ENCODE assay signal across 21 mouse cellular contexts in the genomic region with DNA sequence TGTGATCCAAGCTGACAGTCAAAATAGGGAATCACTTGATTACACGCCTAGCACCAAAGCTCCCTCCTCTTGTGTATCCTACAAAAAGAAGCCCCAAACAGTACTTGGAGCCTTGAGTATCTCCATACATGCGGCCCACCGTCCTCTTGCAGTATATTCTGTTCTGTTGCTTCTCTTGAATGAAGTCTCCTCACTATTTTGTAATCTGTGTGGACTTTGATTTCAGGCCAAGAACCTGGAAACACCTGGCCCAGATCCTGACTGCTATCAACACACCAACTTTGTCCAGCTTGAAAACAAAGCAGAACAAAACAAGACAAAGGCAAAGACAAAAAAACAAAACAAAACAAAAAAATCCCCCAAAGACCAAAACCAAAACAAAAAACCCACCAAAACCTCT. TPM values are rescaled to one million over a fixed set of nuclear protein-coding genes. Genes with fewer than 3 reads are reported as not detected.
DNase-seq lines count a peak whose midpoint lies in the region; ATAC-seq and TF ChIP-seq lines count a peak whose summit lies in the region.
"Had no signal": no experiment of that assay in that cellular context is flagged by ENCODE, and none has a peak within 500 bp of the region (broad histone marks: within the 10 kb centered on the region; RNA-seq: fewer than 3 reads in every experiment).

No protein-coding gene starts in this region.

- no peak for TF ChIP-seq CTCF in CH12.LX (conservative IDR thresholded peaks at IDR 0.05 in 1 of 2, IDR thresholded peaks at IDR 0.05 in 1 of 2; ENCODE audit: low read depth in 2 of 2, low read length in 2 of 2)

- no peaks in the 10 kb centered on the region for H3K79me2 ChIP-seq in CH12.LX (replicated peaks; ENCODE audit: control insufficient read depth, extremely low read depth, insufficient read depth, poor library complexity, severe bottlenecking)

- no peak overlapping the region for H3K9ac ChIP-seq in heart, embryonic 11.5 days (ENCODE audit: low read depth, low read length)
- no peak overlapping the region for H3K9ac ChIP-seq in CH12.LX (ENCODE audit: insufficient read depth, low read depth)
- H3K9ac ChIP-seq in heart, embryonic 13.5 days = no peak overlapping the region
- no peak overlapping the region for H3K9ac ChIP-seq in midbrain, embryonic 13.5 days (replicated peaks)
- H3K9ac ChIP-seq in forebrain, embryonic 12.5 days = no peak overlapping the region
- no peak overlapping the region for H3K9ac ChIP-seq in midbrain, embryonic 15.5 days
- H3K9ac ChIP-seq: forebrain, postnatal 0 days; hindbrain, embryonic 12.5 days; kidney, embryonic 15.5 days; liver, embryonic 15.5 days; lung, embryonic 15.5 days; midbrain, embryonic 12.5 days had no signal

- no peak for TF ChIP-seq POLR2A in CH12.LX (IDR thresholded peaks at IDR 0.05; ENCODE audit: low read depth, low read length)

- TF ChIP-seq RAD21 in CH12.LX (IDR thresholded peaks at IDR 0.05; ENCODE audit: low read depth, low read length) = no peak

- no peaks in the 10 kb centered on the region for H3K36me3 ChIP-seq in heart, embryonic 11.5 days (ENCODE audit: control insufficient read depth, insufficient read depth, low read length)
- H3K36me3 ChIP-seq in CH12.LX (replicated peaks in 1 of 2; ENCODE audit: control insufficient read depth in 1 of 2, insufficient read depth in 1 of 2, low read length in 1 of 2) = no peaks in the 10 kb centered on the region
- no peaks in the 10 kb centered on the region for H3K36me3 ChIP-seq in heart, embryonic 13.5 days
- H3K36me3 ChIP-seq in midbrain, embryonic 13.5 days = no peaks in the 10 kb centered on the region
- H3K36me3 ChIP-seq in forebrain, embryonic 12.5 days (replicated peaks) = no peaks in the 10 kb centered on the region
- no peaks in the 10 kb centered on the region for H3K36me3 ChIP-seq in midbrain, embryonic 15.5 days (replicated peaks)
- H3K36me3 ChIP-seq: forebrain, embryonic 10.5 days; hindbrain, embryonic 12.5 days; kidney, embryonic 15.5 days; liver, embryonic 15.5 days; lung, embryonic 15.5 days; midbrain, embryonic 12.5 days had no signal

- no peaks in the 10 kb centered on the region for H3K9me3 ChIP-seq in heart, embryonic 11.5 days (replicated peaks; ENCODE audit: control insufficient read depth, low read length)
- no peaks in the 10 kb centered on the region for H3K9me3 ChIP-seq in CH12.LX (replicated peaks; ENCODE audit: low read length)
- H3K9me3 ChIP-seq in heart, embryonic 13.5 days = no peaks in the 10 kb centered on the region
- H3K9me3 ChIP-seq in midbrain, embryonic 13.5 days = no peaks in the 10 kb centered on the region
- H3K9me3 ChIP-seq in forebrain, embryonic 12.5 days = no peaks in the 10 kb centered on the region
- H3K9me3 ChIP-seq in midbrain, embryonic 15.5 days = no peaks in the 10 kb centered on the region
- H3K9me3 ChIP-seq: forebrain, embryonic 10.5 days; hindbrain, embryonic 12.5 days; kidney, embryonic 15.5 days; liver, embryonic 15.5 days; lung, embryonic 15.5 days; midbrain, embryonic 12.5 days had no signal

- 0 out of 2 replicates have a peak, but pooled peaks cover 3% of the 10 kb centered on the region for H3K4me1 ChIP-seq in heart, embryonic 11.5 days (ENCODE audit: control insufficient read depth, insufficient read depth, low read length)
- H3K4me1 ChIP-seq in CH12.LX (ENCODE audit: control insufficient read depth in 1 of 2, insufficient read depth in 2 of 2) = peaks cover 4 to 15% of the 10 kb centered on the region in 2 experiments; a peak in 3 of 4 replicates
- peaks cover 15% of the 10 kb centered on the region for H3K4me1 ChIP-seq in heart, embryonic 13.5 days
- no peaks in the 10 kb centered on the region for H3K4me1 ChIP-seq in midbrain, embryonic 13.5 days (replicated peaks)
- H3K4me1 ChIP-seq in forebrain, embryonic 12.5 days = no peaks in the 10 kb centered on the region
- no peaks in the 10 kb centered on the region for H3K4me1 ChIP-seq in midbrain, embryonic 15.5 days
- H3K4me1 ChIP-seq: forebrain, embryonic 10.5 days; hindbrain, embryonic 12.5 days; midbrain, embryonic 12.5 days had no signal

- dilution Hi-C loops in CH12.LX (cut with MboI; ENCODE audit: extremely low pct_ligation_motif_present, extremely low pct_unique_long_range_greater_than_20kb, low sequenced_read_pairs) = no loop called here

- no peak overlapping the region for H3K4me3 ChIP-seq in heart, embryonic 11.5 days (ENCODE audit: low read depth, low read length)
- no peak overlapping the region for H3K4me3 ChIP-seq in CH12.LX (replicated peaks in 1 of 3; ENCODE audit: low read depth in 2 of 3, low read length in 2 of 3, poor library complexity in 1 of 3)
- no peak overlapping the region for H3K4me3 ChIP-seq in heart, embryonic 13.5 days
- no peak overlapping the region for H3K4me3 ChIP-seq in midbrain, embryonic 13.5 days (replicated peaks)
- H3K4me3 ChIP-seq in forebrain, embryonic 12.5 days (replicated peaks) = no peak overlapping the region
- H3K4me3 ChIP-seq in midbrain, embryonic 15.5 days = no peak overlapping the region
- H3K4me3 ChIP-seq: forebrain, embryonic 10.5 days; hindbrain, embryonic 12.5 days; kidney, embryonic 15.5 days; liver, embryonic 15.5 days; lung, embryonic 15.5 days; midbrain, embryonic 12.5 days had no signal

- no peak overlapping the region; the same call in 1 of the 2 replicates for H3K27ac ChIP-seq in heart, embryonic 11.5 days (ENCODE audit: low read depth, low read length)
- no peak overlapping the region for H3K27ac ChIP-seq in CH12.LX (ENCODE audit: insufficient read depth, low read depth)
- peak overlapping the region; percentile 82 for H3K27ac ChIP-seq in heart, embryonic 13.5 days (replicated peaks)
- H3K27ac ChIP-seq in midbrain, embryonic 13.5 days = no peak overlapping the region
- H3K27ac ChIP-seq in forebrain, embryonic 12.5 days = no peak overlapping the region
- H3K27ac ChIP-seq in midbrain, embryonic 15.5 days = no peak overlapping the region
- H3K27ac ChIP-seq: forebrain, embryonic 10.5 days; hindbrain, embryonic 12.5 days; kidney, embryonic 15.5 days; liver, embryonic 15.5 days; lung, embryonic 15.5 days; midbrain, embryonic 12.5 days had no signal

- WGBS in heart, embryonic 11.5 days (ENCODE audit: insufficient replicate concordance) = 83% methylated on average over 3 of the region's 3 CpGs
- 78% methylated on average over 3 of the region's 3 CpGs for WGBS in heart, embryonic 13.5 days
- WGBS in midbrain, embryonic 13.5 days = 89% methylated on average over 3 of the region's 3 CpGs
- 94% methylated on average over 3 of the region's 3 CpGs for WGBS in forebrain, embryonic 12.5 days
- 87% methylated on average over 3 of the region's 3 CpGs for WGBS in midbrain, embryonic 15.5 days

- no peak for ATAC-seq in heart, embryonic 11.5 days (replicated peaks; ENCODE audit: insufficient number of reproducible peaks, low FRiP score, low TSS enrichment)
- ATAC-seq in heart, embryonic 13.5 days (ENCODE audit: extremely low read depth, insufficient number of reproducible peaks, low FRiP score, low TSS enrichment) = no peak
- no peak for ATAC-seq in midbrain, embryonic 13.5 days
- ATAC-seq in forebrain, embryonic 12.5 days (ENCODE audit: low FRiP score) = no peak
- ATAC-seq in midbrain, embryonic 15.5 days (replicated peaks) = no peak
- ATAC-seq: forebrain, postnatal 0 days; intestine, postnatal 0 days had no signal

- DNase-seq in heart, adult 11 months = peak; percentile 86
- no peak for DNase-seq in CH12.LX (ENCODE audit: extremely low read depth)
- DNase-seq in heart, postnatal 14 days = peak; percentile 23 to 58
- DNase-seq: cerebellum, adult 11 months; cerebellum, postnatal 14 days; forebrain, postnatal 0 days; gastrocnemius, postnatal 36 days; right cerebral cortex, postnatal 25 days; spleen, adult 18-20 months had no signal

- H3K4me2 ChIP-seq in heart, embryonic 11.5 days = no peak overlapping the region
- peak overlapping the region; percentile 78; the same call in 1 of the 2 replicates for H3K4me2 ChIP-seq in CH12.LX (ENCODE audit: insufficient read depth, low read depth, poor library complexity, severe bottlenecking)
- H3K4me2 ChIP-seq in heart, embryonic 13.5 days = peak overlapping the region; percentile 58
- no peak overlapping the region for H3K4me2 ChIP-seq in midbrain, embryonic 13.5 days (replicated peaks)
- H3K4me2 ChIP-seq in forebrain, embryonic 12.5 days = no peak overlapping the region
- no peak overlapping the region for H3K4me2 ChIP-seq in midbrain, embryonic 15.5 days
- H3K4me2 ChIP-seq: hindbrain, embryonic 12.5 days; kidney, embryonic 15.5 days; liver, embryonic 15.5 days; lung, embryonic 15.5 days; midbrain, embryonic 12.5 days had no signal

- no peaks in the 10 kb centered on the region for H3K27me3 ChIP-seq in heart, embryonic 11.5 days (ENCODE audit: control insufficient read depth, insufficient read depth, low read length)
- no peaks in the 10 kb centered on the region for H3K27me3 ChIP-seq in CH12.LX (replicated peaks)
- no peaks in the 10 kb centered on the region for H3K27me3 ChIP-seq in heart, embryonic 13.5 days (replicated peaks)
- H3K27me3 ChIP-seq in midbrain, embryonic 13.5 days = no peaks in the 10 kb centered on the region
- no peaks in the 10 kb centered on the region for H3K27me3 ChIP-seq in forebrain, embryonic 12.5 days
- H3K27me3 ChIP-seq in midbrain, embryonic 15.5 days (replicated peaks) = no peaks in the 10 kb centered on the region
- H3K27me3 ChIP-seq: hindbrain, embryonic 12.5 days; kidney, embryonic 15.5 days; liver, embryonic 15.5 days; lung, embryonic 15.5 days; midbrain, embryonic 12.5 days had no signal

- in situ Hi-C loops in CH12.LX (cut with MboI; ENCODE audit: low pct_ligation_motif_present, low pct_unique_long_range_greater_than_20kb, low sequenced_read_pairs) = no loop called here

- intact Hi-C loops in heart, postnatal 14 days (cut with DNase I) = no loop called here

- TF ChIP-seq EP300 in CH12.LX (IDR thresholded peaks at IDR 0.05; ENCODE audit: low read length) = no peak

TF ChIP-seq in CH12.LX, 34 proteins besides CTCF, POLR2A, EP300 and RAD21:
- TF ChIP-seq ZNF384 (IDR thresholded peaks at IDR 0.05; ENCODE audit: low read depth, low read length) (no peak), ELF1 (IDR thresholded peaks at IDR 0.05; ENCODE audit: low read depth, low read length) (no peak), MAFK (IDR thresholded peaks at IDR 0.05; ENCODE audit: insufficient replicate concordance, low read length) (no peak), CHD1 (IDR thresholded peaks at IDR 0.05; ENCODE audit: low read depth, low read length) (no peak)

RNA-seq across cellular contexts. Expression of gene Tmem178, which starts 11.7 kb away (rescaled TPM):
- polyA plus RNA-seq in heart, embryonic 11.5 days (2014; fragmentation: Nextera tagmentation; extraction: Ambion mirVana) = 6.0 and 7.0 TPM in 2 replicates
- total RNA-seq in CH12.LX (2012; rRNA removed) (not detected in 2 replicates), CH12.LX (2014; rRNA removed) (not detected in 2 replicates)
- polyA plus RNA-seq in CH12.LX (2012; ENCODE audit: insufficient read length, low read depth) = not detected in 2 replicates
- 5.4 and 6.0 TPM in 2 replicates for polyA plus RNA-seq in heart, embryonic 13.5 days (2015; fragmentation: Nextera tagmentation; extraction: Ambion mirVana)
- 1 to 10 TPM in 1 of 2 experiments, under 1 TPM in 1; 0.78 to 1.6 TPM for total RNA-seq in heart, postnatal 14 days (2021)
- 25.7 and 32.0 TPM in 2 replicates for polyA plus RNA-seq in midbrain, embryonic 13.5 days (2015; fragmentation: Nextera tagmentation; extraction: Ambion mirVana)
- polyA plus RNA-seq in forebrain, embryonic 12.5 days (2016; fragmentation: Nextera tagmentation; extraction: Ambion mirVana) = 23.9 and 24.1 TPM in 2 replicates
- 23.5 and 24.7 TPM in 2 replicates for polyA plus RNA-seq in midbrain, embryonic 15.5 days (2015; fragmentation: Nextera tagmentation; extraction: Ambion mirVana)

Comparison
In these comparisons a context has a peak if more than half of its experiments do, and no peak if none do; other contexts are left out.
1. H3K4me2 ChIP-seq: peak in CH12.LX (single experiment) and heart, embryonic 13.5 days (single experiment); none in heart, embryonic 11.5 days (single experiment), midbrain, embryonic 13.5 days (single experiment), forebrain, embryonic 12.5 days (single experiment) and midbrain, embryonic 15.5 days (single experiment).